Mouse (Mus musculus) frontal cortex, postnatal 36 days (tissue): ENCODE data around the gene Slc6a6.
A peak's percentile ranks its signal among the peaks of the same experiment; 100 is the strongest.

Experiments
- DNase-seq, 2 experiments: peaks; one replicate each; pipeline ENCODE4 v3.0.0; 2022; ENCODE audit warnings: low spot score in 2 of 2

The Slc6a6 gene

GRCm38 (mm10) chr6:91773951-91774350 lies 90.1 kb downstream of the Slc6a6 start:
- no peak for DNase-seq

GRCm38 (mm10) chr6:91776543-91776942 lies 92.7 kb downstream of the Slc6a6 start:
- DNase-seq: peak; percentile 55 to 63

GRCm38 (mm10) chr6:91779206-91779605 lies 95.4 kb downstream of the Slc6a6 start:
- no peak for DNase-seq

GRCm38 (mm10) chr6:91785018-91785417 lies 101.2 kb downstream of the Slc6a6 start:
- DNase-seq: no peak

GRCm38 (mm10) chr6:91788311-91788798 lies 104.5 kb downstream of the Slc6a6 start:
- DNase-seq: no peak

GRCm38 (mm10) chr6:91795640-91796039 lies 111.8 kb downstream of the Slc6a6 start:
- DNase-seq: no peak

- peak; percentile 51 to 54 for DNase-seq
These were observed 112.2 kb downstream of the Slc6a6 start for GRCm38 (mm10) chr6:91796064-91796463.

- DNase-seq: no peak
These were observed 112.9 kb downstream of the Slc6a6 start for GRCm38 (mm10) chr6:91796736-91797135.

GRCm38 (mm10) chr6:91798496-91798895 lies 114.6 kb downstream of the Slc6a6 start:
- DNase-seq: peak; percentile 35 to 58

GRCm38 (mm10) chr6:91804177-91804576 lies 120.3 kb downstream of the Slc6a6 start:
- no peak for DNase-seq

- peak; percentile 59 to 68 for DNase-seq
These were observed 123.3 kb downstream of the Slc6a6 start for GRCm38 (mm10) chr6:91807169-91807568.

GRCm38 (mm10) chr6:91808022-91808421 lies 124.2 kb downstream of the Slc6a6 start:
- no peak for DNase-seq
